Mouse (Mus musculus) gastrocnemius, adult 18-20 months (tissue): ENCODE measurements at regions not wholly inside any gene's neighbourhood (a gene's known extent, or its start where the extent isn't known, plus 50 kb on each side); places are given as distances from the start of the nearest gene placed in this dataset.
A peak's percentile ranks its signal among the peaks of the same experiment; 100 is the strongest.

Experiments
- DNase-seq: peaks from one replicate; pipeline ENCODE4 v3.0.0; 2021; ENCODE audit warnings: low spot score

DNA sequence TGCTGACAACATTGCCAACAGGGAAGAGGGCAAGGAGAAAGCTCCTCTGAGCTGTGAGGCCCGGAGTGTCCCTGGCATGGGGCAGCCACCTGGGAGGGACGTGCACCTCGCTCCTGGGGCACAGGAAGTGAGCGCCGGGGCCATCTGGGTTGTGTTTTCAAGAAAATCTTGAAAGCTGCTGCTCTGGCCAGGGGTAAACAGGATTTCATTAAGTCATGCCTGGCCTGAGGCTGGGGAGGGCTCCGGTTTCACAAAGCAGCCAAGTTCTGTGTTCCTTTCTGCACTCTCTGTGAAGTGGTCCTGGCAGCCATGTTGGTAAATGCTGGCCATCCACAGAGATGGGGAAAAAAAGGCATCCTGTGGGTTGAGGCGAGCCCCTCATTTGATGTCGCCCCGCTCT lies 406.8 kb upstream of the Zmiz1 start:
- DNase-seq = peak; percentile 9

DNA sequence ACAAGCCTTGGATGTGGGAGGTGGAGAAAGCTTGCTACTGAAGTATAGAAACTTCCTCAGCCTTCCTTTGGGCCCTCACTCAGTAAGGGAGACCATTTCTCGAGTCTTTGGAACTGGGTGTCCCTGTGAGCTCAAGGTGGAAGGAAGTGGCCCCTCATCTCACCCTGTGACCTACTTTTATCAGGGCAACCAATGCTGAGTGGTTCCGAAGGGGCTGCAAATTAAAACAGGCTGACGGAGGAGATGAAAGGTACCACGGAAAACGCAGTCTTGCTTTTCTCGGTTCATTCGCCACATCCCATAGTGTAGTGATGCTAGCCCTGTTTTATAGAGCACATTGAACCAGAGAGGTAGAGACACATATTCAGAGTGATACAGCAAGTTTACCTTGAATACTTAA lies 399.6 kb upstream of the Zmiz1 start:
- no peak for DNase-seq

DNA sequence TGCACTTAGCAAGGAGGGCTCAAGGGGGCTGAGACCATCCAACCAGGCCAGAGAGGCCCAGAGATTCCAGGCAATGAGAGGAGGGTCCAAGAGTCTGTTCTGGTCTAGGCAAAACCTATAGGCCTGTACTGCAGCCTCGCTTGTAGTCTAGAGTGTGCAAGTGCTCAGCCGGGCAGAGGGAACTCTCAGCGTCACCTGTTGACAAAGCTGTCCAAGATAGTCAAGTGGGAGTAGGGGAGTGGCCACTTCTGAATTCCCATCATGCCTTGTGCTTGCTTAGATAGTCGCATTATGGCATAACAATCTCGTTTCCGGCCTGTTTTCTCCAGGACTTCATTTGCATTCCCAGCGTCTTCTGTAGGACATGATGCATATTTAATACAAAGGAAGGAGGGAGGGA lies 398.7 kb upstream of the Zmiz1 start:
- no peak for DNase-seq

DNA sequence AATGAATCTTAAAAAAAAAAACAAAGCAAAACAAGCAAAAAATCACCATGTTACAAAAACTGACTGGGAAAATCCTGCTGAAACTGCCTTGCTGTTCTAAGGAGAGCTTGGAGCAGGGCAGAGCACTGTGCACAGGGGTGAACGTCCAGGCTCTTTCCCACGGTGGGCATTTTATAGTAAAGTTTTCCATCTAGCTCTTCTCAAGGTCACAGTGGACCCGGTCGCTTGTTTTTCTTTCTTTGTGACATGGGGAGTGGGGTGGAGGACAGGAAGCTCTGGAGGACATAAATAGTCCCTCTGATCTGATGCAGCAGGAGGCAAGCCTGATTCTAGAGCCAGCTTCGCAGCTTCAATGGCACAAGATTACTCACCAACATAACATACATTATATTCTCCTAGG lies 395.9 kb upstream of the Zmiz1 start:
- DNase-seq = no peak

DNA sequence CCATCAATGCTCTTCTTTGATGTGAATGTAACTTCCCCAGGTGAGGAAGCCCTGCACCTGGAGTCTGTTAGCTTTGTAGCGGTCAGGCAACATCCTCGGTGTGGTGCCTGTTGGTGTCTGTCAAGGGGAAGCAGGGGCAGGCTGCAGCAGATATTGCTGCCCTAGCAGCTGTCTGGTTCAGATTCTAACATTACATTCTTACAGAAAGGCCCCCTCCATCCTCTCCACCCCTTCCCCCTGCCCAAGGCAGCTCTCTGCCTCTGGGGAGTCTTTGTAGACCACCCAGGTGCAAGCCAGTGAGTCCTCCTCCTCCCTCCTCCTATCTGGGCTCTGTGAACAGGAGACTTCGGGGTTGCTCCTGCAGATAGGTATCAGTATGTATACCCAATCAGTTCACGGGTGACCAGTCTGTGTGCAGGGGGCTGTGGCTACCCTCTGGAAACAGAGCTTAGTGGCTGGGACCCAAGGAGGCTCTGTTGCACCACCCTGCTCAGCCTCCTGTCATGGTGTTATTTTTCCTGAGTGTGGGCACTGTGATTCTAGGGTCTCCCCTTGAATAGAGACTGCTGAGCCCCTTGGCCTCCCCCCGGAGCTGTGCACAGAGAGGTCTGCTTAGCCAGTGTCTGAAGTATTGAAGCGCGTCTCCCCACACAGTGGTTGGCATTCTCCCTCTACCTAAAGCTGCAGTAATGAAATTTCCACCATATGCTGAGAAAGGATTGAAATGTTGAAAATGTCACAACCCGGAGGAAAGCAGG lies 394.6 kb upstream of the Zmiz1 start:
- DNase-seq = no peak

DNA sequence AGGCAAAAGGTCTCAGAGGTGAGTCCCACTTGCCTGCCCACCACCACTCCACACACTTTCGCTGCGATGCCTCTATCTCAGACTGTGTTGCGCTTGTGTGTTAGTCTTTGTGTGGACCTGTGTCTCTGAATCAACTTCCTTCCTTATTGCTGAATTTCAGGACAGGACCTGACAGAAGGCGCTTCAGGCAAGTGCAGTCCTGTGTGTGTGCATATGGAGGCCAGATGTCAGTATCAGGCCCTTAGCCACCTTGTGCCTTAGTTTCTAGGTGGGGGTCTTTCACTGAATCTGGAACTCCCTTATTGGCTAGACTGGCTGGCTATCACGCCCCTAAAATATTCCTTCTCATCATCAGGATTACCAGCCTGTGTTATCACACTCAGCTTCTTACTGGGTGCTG lies 391.6 kb upstream of the Zmiz1 start:
- DNase-seq = no peak

DNA sequence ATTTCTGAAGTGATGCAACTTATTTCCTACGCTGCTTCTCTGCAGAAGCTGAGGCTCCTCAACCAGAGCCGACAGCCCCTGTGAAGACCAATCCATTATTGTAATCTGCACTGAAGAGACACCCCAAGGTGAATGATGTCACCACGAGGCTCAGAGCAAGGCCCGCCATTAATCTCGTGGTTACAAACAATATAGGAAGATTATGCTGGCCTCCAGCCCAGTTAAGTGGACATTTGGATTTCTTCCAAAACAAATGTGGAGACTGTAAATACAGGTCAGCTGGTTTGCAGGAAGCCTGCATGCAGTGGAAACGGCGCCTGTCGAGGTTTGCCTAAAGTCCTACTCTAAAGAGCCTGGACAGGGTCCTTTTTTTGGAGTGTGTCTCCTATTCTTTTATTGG lies 390.6 kb upstream of the Zmiz1 start:
- no peak for DNase-seq

DNA sequence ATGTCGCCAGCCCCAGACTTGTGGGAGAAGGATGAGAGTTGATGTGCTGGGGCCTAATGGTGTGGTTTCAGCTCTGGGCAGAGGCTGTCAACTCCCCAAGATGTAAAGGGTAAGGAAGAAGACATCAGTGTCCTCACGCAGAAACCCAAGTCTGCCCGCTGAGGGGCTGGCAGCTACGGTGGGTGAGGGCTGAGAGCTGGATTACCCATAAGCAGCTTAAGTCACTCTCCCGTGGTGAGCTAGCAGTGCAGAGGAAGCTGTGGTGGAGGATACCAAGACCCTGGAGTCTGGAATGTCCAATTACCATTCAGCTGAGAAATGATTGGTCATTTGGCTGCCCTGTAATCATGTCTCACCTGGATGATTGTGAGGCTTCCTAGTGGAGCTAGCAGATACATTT lies 385.8 kb upstream of the Zmiz1 start:
- DNase-seq = no peak

DNA sequence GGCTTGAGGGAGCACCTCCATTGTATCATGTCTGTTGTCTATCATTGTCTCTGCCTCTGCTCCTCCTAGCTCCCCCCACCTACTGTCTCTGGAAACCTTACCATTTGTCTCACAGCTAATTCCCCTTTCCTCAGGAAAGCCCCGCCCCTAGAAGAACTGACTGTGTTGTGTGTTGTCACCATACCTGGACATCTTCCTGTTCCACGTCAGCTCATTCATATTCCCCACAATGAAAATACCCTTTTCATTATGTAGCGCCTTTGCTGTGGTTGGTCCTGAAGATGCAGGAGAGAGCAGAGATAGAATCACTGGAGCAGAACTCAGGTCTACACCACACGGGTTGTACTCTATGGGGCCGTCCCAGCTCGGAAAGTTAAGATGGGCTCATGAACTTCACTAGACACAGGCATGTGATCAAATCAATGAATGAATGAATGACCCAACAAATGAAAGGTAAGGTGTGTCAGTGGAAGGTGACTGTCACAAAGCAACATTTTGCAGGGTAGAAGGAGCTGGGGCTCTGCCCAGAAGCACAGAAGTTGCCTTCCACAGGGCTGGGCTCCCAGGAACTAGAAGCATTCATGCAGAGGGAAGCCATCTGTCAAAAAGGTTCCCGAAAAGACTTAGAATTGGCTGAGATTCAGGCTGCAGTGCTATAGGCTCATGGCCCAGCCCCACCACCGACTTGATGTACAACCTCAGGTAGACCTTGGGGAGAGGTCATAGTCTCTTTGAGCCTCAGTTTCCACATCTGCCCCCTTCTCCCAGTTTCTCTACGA lies 384.8 kb upstream of the Zmiz1 start:
- DNase-seq = no peak

DNA sequence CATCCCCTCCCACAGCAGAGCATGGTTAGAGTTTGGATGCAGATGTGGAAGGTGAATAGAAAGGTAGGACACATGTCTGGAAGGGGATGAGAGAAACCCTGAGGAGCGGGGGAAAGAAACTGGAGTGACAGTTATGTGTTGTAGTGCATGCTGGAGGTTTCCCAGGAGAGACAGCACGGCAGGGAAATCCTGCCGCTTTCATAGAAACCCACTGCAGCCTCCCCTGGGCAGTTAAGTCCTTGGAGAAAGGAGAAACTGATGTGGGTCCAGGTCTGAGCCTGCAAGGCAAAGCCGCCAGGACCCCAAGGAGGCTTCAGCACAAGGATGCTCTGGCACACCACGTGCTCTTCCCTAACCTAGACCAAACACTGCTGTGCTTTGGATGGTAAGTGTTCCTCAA lies 384.1 kb upstream of the Zmiz1 start:
- DNase-seq = no peak

DNA sequence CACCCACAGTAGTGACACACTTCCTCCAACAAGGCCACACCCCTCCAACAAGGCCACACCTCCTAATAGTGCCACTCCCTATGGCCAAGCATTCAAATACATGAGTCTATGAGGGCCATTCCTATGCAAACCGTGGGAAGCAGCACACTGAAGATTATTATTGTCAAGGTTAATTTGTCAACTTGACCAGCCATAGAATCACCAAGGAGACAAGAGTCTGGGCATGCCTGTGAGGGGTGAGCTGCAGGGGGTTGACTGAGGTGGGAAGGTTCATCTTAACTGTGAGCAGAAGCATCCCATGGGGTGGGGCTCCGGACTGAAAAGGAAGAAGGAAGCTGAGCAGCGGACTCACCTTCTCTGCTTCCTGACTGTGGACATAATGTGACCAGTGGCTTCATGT lies 378.6 kb upstream of the Zmiz1 start:
- no peak for DNase-seq

DNA sequence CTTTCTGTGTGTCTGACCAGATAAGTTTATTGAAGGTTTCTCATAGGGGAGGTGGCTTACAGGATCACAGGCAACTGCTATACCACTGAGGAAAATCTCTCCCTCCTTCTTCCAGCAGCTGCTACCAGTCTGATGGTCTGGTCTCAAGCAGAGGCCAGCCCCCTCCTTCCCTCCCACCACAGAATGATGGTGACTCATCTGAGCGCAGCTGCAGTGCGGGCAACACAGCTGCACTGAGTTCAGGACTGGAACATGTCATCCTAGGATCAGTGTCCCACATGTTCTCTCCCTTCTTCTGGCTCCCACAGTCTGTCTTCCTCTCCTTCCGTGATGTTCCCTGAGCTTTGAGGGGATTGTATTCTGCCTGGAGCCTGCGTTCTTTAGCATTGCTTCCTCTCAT lies 375.1 kb upstream of the Zmiz1 start:
- no peak for DNase-seq

DNA sequence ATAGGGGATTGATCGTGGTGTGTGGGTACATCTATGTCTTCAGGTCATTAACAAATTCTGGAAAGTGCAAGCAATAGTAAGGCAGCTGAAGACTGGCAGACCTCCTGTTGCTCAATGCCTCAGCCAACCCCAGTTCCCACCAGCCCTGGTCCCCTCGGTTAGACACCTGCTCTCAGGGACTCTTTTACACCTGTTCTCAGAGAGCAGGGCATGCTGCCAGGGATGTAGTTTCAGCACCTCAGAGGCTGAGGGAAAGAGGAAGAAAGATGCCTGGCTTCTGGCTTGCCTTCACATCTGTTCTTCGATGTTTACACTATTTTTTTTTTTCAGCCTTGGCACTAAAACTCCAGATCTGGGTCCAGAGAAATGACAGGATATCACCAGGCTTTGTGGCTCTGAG lies 362.2 kb upstream of the Zmiz1 start:
- no peak for DNase-seq

DNA sequence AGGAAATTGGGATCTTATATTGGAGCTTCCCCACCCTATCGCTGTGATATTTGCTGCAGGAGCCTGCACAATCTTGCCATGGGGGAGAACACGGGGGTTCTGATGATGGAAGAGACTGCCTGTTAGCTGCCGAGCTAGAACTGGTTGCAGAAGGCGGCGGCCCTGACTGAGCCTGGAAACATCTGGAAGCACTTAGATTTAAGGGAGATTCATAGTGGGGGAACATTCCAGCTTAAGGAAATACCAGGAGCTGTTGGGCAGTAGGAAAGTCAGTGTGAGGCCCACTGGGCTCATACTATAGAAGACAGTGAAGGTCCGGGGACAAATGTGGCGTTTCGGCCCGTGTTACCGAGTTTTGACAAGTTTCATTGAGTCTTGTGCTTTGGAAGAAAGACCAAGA lies 353.6 kb upstream of the Zmiz1 start:
- peak; percentile 11 for DNase-seq

DNA sequence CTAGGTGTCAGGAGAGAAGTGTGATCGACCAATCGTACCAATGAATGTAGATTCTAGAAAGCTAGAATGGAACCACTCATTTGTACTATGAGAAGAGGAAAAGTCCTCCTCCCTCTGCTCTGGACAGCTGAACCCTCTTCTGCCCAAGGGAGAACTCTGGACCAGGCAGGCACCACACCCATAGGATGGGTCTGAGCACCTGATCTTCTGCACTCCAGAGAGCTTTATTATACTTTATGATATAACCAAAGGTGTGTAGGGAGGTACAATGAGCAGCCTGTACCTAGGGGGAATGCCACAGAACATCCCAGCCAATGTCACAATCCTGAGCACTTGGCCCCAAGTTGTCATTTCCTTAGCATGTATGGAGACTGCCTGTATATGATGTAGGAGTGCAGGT lies 352.5 kb upstream of the Zmiz1 start:
- no peak for DNase-seq

DNA sequence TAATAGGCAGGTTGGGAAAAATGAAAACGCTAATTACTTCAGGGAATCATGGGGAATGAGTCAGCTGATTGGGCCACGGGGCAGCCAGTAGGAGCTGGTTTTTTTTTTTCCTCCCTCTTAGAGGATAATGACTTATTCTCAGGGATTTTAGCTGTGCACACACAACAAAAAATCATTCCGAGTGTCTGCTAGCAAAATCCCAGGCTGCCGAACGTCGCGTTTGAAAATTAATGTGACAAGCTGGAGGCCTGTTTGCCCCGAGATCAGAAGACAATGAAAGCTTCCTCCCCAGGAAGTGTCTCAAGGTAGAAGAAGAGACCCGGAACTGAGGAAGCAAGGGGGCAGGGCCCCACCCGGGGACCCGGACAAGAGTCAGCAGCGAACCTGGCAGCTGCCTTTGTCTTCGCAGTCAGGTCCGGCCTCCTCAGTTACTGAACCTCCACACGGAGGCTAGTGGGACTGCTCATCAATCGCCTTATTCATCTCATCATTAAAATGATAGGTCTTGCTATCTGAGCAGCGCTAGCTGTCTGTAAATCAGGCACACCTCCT lies 350.8 kb upstream of the Zmiz1 start:
- no peak for DNase-seq

DNA sequence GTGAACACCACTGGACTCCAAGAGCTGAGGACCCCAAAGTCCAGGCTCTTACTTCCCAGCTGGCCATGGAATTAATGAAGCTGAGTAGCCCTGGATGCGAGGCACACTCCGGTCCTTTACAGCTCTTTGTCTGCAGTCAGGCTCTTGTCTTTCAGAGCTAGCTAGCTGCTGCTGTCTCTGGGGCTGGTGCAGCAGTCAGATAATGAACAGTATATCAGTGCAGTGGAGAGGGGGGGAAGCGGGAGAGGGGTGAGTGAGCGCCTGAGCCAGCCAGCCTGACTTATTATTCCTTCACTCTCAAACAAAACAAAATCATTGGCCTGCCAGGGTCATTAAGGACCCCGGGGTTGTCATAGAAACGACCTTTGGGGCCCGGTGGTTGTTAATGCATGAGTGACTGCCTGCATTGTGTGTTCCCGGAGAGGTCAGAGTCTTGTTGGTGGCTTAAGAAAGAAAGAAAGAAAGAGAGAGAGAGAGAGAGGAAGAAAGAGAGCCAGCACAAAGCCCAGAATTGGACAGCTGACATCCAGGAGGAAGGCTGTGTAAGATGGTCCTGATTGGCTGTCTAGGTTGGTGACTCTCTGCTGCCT lies 350.2 kb upstream of the Zmiz1 start:
- no peak for DNase-seq

DNA sequence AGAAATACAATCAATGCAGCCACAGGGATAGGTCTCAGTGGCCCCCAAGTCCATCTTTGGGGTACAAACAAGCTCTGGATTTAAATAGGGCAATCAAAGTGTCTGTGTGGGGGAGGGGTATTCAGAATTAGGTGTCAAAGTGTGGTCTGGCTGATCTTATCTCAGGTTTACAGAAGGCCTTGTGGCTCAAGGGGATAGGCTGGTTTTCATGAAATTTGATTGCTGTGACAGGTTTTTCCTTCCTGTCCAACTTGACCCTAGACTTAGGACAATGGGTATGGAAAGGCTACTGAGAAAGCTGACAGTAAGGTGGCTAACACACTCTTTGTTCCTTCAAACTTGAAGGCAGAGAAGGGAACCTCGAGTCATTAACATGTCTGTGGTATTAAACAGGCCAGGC lies 349.3 kb upstream of the Zmiz1 start:
- DNase-seq = no peak

DNA sequence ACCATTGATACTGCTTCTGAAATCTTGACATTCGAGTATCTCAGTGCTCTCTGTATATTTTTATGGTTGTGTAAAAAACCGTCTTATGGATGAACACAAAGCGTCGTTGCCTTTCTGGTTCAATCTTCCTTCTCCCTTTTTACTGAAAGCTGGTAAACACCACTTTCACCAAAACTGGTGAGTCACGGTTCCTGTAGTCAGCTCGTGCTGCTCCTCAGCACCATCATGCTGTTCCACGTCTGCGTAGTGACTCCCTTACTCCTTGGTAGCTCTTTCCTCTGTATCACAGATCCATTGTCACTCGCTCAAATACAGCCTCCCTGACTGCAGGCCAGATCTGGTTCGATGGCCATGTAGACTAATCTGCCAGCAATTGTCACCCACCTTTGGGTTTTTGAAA lies 346.2 kb upstream of the Zmiz1 start:
- no peak for DNase-seq

DNA sequence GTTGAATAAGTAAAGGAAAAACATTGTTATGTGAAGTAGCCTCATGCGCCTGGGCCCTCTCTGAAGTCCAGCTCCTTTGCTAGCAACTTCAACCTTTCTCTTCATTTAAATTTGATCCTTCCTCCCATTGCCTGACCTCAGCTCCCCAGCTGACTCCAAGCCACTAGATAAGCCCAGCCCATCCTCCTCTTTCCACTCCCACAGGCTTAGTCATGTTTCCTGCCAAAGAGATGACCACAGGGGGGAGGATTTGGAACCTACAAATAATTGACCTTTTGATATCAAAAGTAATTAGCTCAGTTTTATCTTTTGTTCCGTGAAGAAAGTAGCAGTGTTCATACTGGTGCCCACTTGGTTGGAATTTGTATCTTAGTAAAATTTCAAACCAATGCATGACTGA lies 345.7 kb upstream of the Zmiz1 start:
- no peak for DNase-seq

DNA sequence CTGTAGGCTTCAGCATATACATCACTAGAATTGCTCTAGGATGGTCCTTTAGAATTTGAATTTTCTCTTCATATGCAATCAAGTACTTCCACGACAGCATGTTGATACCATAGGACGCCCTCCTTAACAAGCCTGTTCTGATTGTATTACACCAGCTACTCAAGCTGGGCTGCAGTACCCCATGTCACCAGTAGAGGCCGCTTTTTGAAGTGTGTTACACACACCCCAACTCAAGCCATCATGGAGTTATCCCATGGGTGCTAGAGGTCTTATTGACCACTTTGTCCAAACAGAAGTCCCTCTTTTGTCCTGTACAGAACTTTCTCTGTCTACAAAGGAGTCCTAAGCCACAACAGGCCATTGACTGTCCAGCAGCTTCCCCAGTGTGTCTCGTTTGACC lies 342.6 kb upstream of the Zmiz1 start:
- DNase-seq = peak; percentile 85

DNA sequence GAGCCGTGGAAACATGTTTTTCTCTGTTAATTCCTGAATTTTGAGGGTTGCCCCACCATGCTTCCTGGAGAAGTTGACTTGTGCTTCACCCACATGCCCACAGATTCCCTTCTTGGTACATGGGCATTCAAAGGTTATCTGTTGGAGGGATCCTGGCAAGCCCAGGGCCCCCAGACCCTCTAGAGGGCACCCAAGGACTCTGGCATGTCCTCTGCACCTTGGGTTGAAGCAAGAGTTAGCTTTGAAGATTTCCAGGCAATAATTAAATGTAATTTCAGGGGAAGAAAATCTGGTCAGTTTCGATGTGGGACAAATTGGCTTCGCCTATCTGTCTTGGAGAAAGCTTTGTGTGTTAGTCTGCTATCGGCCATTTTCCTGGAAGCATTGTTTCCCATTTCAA lies 339.0 kb upstream of the Zmiz1 start:
- DNase-seq = no peak

DNA sequence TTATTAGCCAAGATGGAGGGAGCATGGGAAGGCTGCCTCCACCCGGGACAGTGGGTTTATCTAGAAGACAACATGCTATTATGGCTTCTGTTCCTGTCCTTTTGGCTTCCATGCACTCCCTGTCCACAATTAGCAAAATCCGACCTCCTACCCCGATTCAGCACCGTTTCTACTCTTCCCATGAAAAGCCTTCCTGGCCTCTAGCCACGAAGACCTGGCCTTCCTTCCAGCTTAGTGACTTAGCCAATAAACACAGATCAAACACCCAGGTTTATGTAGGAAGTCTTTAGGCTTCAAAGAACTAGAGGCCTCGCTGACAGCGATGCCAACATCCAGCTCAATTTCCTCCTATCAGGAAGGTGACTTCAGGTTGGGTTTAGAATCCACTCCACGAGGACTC lies 338.5 kb upstream of the Zmiz1 start:
- DNase-seq = no peak
